Mouse (Mus musculus) brain, embryonic 14.5 days (tissue): ENCODE results near the gene Tspan15.

Source experiments
- CTCF ChIP-seq: fragments of 200-500 bp; IDR thresholded peaks from 2 replicates; pipeline ENCODE4 v1.5.1; 2012; ENCODE audit warnings: inconsistent platforms, mild to moderate bottlenecking, moderate library complexity, borderline replicate concordance; ENCODE audit not compliant: insufficient read depth, insufficient read length; ENCODE audit errors: extremely low read depth
- POLR2A ChIP-seq: fragments of 200-500 bp; IDR thresholded peaks from 2 replicates; pipeline ENCODE4 v1.6.1; 2012; ENCODE audit warnings: mild to moderate bottlenecking, inconsistent platforms, borderline replicate concordance; ENCODE audit not compliant: poor library complexity, insufficient read depth, insufficient read length, severe bottlenecking; ENCODE audit errors: extremely low read depth

DNA sequence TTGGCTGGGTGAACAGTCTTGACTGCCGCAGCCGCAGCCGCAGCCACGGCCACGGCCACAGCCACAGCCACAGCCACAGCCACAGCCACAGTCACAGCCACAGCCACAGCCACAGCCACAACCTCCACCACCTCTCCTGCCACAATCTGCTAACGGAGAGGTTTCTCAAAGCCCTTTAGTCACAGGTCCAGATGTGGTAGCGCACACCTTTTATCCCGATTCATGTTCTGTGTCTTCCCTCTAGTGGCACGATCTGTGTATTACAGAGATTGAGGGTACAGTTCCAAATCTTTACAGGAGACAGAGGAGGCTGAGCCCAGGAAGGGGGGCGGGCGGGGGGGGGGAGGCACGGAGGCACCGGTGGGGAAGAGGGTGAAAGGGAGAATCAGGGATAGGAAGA lies 11.8 kb upstream of the Tspan15 start:
- TF ChIP-seq CTCF: peak; percentile 58; the same call in 1 of the 2 replicates
- no peak for TF ChIP-seq POLR2A
